Mouse (Mus musculus) heart, postnatal 0 days (tissue): Measurements from ENCODE around the gene Lin52. TPM values are rescaled to one million over a fixed set of nuclear protein-coding genes. Genes with fewer than 3 reads are reported as not detected.

Experiments
- ATAC-seq: fragments of 200-750 bp; cut with Nextera tagmentation; 2 replicates; pipeline ENCODE4 v1.8.0; 2017; ENCODE audit warnings: low read depth, moderate number of reproducible peaks, moderate library complexity; ENCODE audit not compliant: insufficient read depth
- DNase-seq: peaks from one replicate; pipeline ENCODE4 v3.0.0-alpha.2; 2016; ENCODE audit warnings: low spot score
- H3K27ac ChIP-seq: fragments of 300-500 bp; sonication (generic); 2 replicates; pipeline ENCODE4 v1.5.1; 2014; ENCODE audit warnings: low read depth, mild to moderate bottlenecking
- H3K27me3 ChIP-seq: fragments of 300-500 bp; sonication (generic); 2 replicates; pipeline ENCODE4 v1.6.1; 2014; ENCODE audit warnings: low read length, mixed read lengths; ENCODE audit not compliant: control insufficient read depth, insufficient read depth
- H3K36me3 ChIP-seq: fragments of 300-500 bp; sonication (generic); replicated peaks from 2 replicates; pipeline ENCODE4 v1.6.1; 2014; ENCODE audit warnings: low read length, mixed read lengths; ENCODE audit not compliant: control insufficient read depth, insufficient read depth
- H3K4me1 ChIP-seq: fragments of 300-500 bp; sonication (generic); 2 replicates; pipeline ENCODE4 v1.6.1; 2014; ENCODE audit warnings: antibody characterized with exemption; ENCODE audit not compliant: control insufficient read depth, insufficient read depth
- H3K4me2 ChIP-seq: fragments of 300-500 bp; sonication (generic); 2 replicates; pipeline ENCODE4 v1.6.1; 2014; ENCODE audit warnings: low read depth, mild to moderate bottlenecking, low read length, moderate library complexity
- H3K4me3 ChIP-seq: fragments of 300-500 bp; sonication (generic); 2 replicates; pipeline ENCODE4 v1.5.1; 2014; ENCODE audit warnings: low read depth, low read length
- H3K9ac ChIP-seq: fragments of 300-500 bp; sonication (generic); replicated peaks from 2 replicates; pipeline ENCODE4 v1.6.1; 2014; ENCODE audit warnings: low read depth, low read length, mixed read lengths
- H3K9me3 ChIP-seq: fragments of 300-500 bp; sonication (generic); replicated peaks from 2 replicates; pipeline ENCODE4 v1.6.1; 2016; ENCODE audit warnings: low read length; ENCODE audit not compliant: control insufficient read depth
- CTCF ChIP-seq: IDR thresholded peaks from 2 replicates; pipeline ENCODE4 v1.5.1; 2016; ENCODE audit warnings: antibody characterized with exemption, control low read depth, low read depth
- EP300 ChIP-seq: IDR thresholded peaks from 2 replicates; pipeline ENCODE4 v1.6.1; 2016; ENCODE audit warnings: antibody characterized with exemption, low read depth
- WGBS: fragments of 180-500 bp; shearing (Covaris S2); extraction: QIAGEN DNeasy Blood & Tissue Kit; methylation state at CpG from one replicate; pipeline ENCODE4 v1.1.7; 2014; 5-methylcytosine and 5-hydroxymethylcytosine counted together
- polyA plus RNA-seq: library from polyadenylated mRNA; unstranded; fragments of >200 nt; fragmentation: Nextera tagmentation; extraction: Ambion mirVana; gene quantifications from 2 replicates; pipeline ENCODE4 v1.2.1, GENCODE M21; 2015
- total RNA-seq: library from RNA; depleted of rRNA; stranded (reverse); fragments of >200 nt; gene quantifications from 2 replicates; pipeline ENCODE4 v1.2.3, GENCODE M21; 2014; ENCODE audit warnings: low replicate concordance

Gene Lin52
- total and polyA plus RNA-seq, 2 experiments from 2014 or later: 12.4 to 23.7 TPM

GRCm38 (mm10) chr12:84546028-84546427, 94.8 kb downstream of the Lin52 start:
- TF ChIP-seq EP300 (no peak), CTCF (peak; percentile 86)
- Histone ChIP-seq H3K9ac (no peak overlapping the region), H3K4me2 (no peak overlapping the region), H3K36me3 (no peaks in the 10 kb centered on the region), H3K4me3 (no peak overlapping the region), H3K27me3 (no peaks in the 10 kb centered on the region), H3K9me3 (no peaks in the 10 kb centered on the region), H3K27ac (no peak overlapping the region), H3K4me1 (no peaks in the 10 kb centered on the region)
- ATAC-seq (peak; percentile 69), DNase-seq (peak; percentile 67)
- 6% methylated on average over 12 of the region's 12 CpGs for WGBS

GRCm38 (mm10) chr12:84546577-84547085, 95.4 kb downstream of the Lin52 start:
- Histone ChIP-seq H3K9me3 (no peaks in the 10 kb centered on the region), H3K27me3 (no peaks in the 10 kb centered on the region), H3K4me1 (no peaks in the 10 kb centered on the region), H3K36me3 (no peaks in the 10 kb centered on the region), H3K27ac (no peak overlapping the region), H3K9ac (no peak overlapping the region), H3K4me2 (no peak overlapping the region), H3K4me3 (no peak overlapping the region)
- TF ChIP-seq CTCF (no peak), EP300 (no peak)
- WGBS: 57% methylated on average over 2 of the region's 2 CpGs
- ATAC-seq (no peak), DNase-seq (no peak)

GRCm38 (mm10) chr12:84548251-84548650, 97.0 kb downstream of the Lin52 start:
- Histone ChIP-seq H3K4me3 (no peak overlapping the region), H3K36me3 (no peaks in the 10 kb centered on the region), H3K4me2 (no peak overlapping the region), H3K9ac (no peak overlapping the region), H3K9me3 (no peaks in the 10 kb centered on the region), H3K27ac (no peak overlapping the region), H3K27me3 (no peaks in the 10 kb centered on the region), H3K4me1 (no peaks in the 10 kb centered on the region)
- TF ChIP-seq EP300 (no peak), CTCF (no peak)
- 53% methylated on average over 8 of the region's 8 CpGs for WGBS
- no peak for DNase-seq
- ATAC-seq: no peak

GRCm38 (mm10) chr12:84555218-84555617, 104.0 kb downstream of the Lin52 start:
- H3K27me3 ChIP-seq: no peaks in the 10 kb centered on the region
- H3K4me3 ChIP-seq: no peak overlapping the region
- 51% methylated on average over 8 of the region's 8 CpGs for WGBS
- H3K36me3 ChIP-seq: no peaks in the 10 kb centered on the region
- no peak overlapping the region for H3K4me2 ChIP-seq
- 0 out of 2 replicates have a peak, but pooled peaks cover 3% of the 10 kb centered on the region for H3K9me3 ChIP-seq
- no peak for DNase-seq
- no peak overlapping the region for H3K27ac ChIP-seq
- TF ChIP-seq EP300 (no peak), CTCF (no peak)
- ATAC-seq: no peak
- no peak overlapping the region for H3K9ac ChIP-seq
- H3K4me1 ChIP-seq: no peaks in the 10 kb centered on the region

GRCm38 (mm10) chr12:84562558-84562957, 111.3 kb downstream of the Lin52 start:
- TF ChIP-seq EP300 (no peak), CTCF (no peak)
- Histone ChIP-seq H3K4me2 (no peak overlapping the region), H3K9ac (no peak overlapping the region), H3K36me3 (no peaks in the 10 kb centered on the region), H3K4me1 (no peaks in the 10 kb centered on the region), H3K27me3 (peaks cover 14% of the 10 kb centered on the region), H3K9me3 (0 out of 2 replicates have a peak, but pooled peaks cover 3% of the 10 kb centered on the region), H3K27ac (no peak overlapping the region), H3K4me3 (no peak overlapping the region)
- ATAC-seq (no peak), DNase-seq (no peak)
- WGBS: 45% methylated on average over 4 of the region's 4 CpGs

GRCm38 (mm10) chr12:84567576-84567975, 116.4 kb downstream of the Lin52 start:
- 77% methylated on average over 6 of the region's 6 CpGs for WGBS
- no peak for ATAC-seq
- H3K4me3 ChIP-seq: no peak overlapping the region
- no peak for DNase-seq
- H3K4me1 ChIP-seq: no peaks in the 10 kb centered on the region
- H3K27me3 ChIP-seq: peaks cover 63% of the 10 kb centered on the region
- H3K36me3 ChIP-seq: no peaks in the 10 kb centered on the region
- TF ChIP-seq EP300: no peak
- TF ChIP-seq CTCF: no peak
- no peak overlapping the region for H3K27ac ChIP-seq
- H3K4me2 ChIP-seq: no peak overlapping the region
- H3K9ac ChIP-seq: no peak overlapping the region
- H3K9me3 ChIP-seq: no peaks in the 10 kb centered on the region
